Mouse (Mus musculus) brain, embryonic 14.5 days (tissue): ENCODE results near the gene Gdf15.

Source experiments
- CTCF ChIP-seq: fragments of 200-500 bp; IDR thresholded peaks from 2 replicates; pipeline ENCODE4 v1.5.1; 2012; ENCODE audit warnings: inconsistent platforms, mild to moderate bottlenecking, moderate library complexity, borderline replicate concordance; ENCODE audit not compliant: insufficient read depth, insufficient read length; ENCODE audit errors: extremely low read depth
- POLR2A ChIP-seq: fragments of 200-500 bp; IDR thresholded peaks from 2 replicates; pipeline ENCODE4 v1.6.1; 2012; ENCODE audit warnings: mild to moderate bottlenecking, inconsistent platforms, borderline replicate concordance; ENCODE audit not compliant: poor library complexity, insufficient read depth, insufficient read length, severe bottlenecking; ENCODE audit errors: extremely low read depth

- TF ChIP-seq CTCF (peak; percentile 81), POLR2A (no peak)
Observed at GRCm38 (mm10) chr8:70598283-70598682, 34.0 kb downstream of the Gdf15 start.
